ENCODE assay signal across 8 mouse cellular contexts in the genomic region with DNA sequence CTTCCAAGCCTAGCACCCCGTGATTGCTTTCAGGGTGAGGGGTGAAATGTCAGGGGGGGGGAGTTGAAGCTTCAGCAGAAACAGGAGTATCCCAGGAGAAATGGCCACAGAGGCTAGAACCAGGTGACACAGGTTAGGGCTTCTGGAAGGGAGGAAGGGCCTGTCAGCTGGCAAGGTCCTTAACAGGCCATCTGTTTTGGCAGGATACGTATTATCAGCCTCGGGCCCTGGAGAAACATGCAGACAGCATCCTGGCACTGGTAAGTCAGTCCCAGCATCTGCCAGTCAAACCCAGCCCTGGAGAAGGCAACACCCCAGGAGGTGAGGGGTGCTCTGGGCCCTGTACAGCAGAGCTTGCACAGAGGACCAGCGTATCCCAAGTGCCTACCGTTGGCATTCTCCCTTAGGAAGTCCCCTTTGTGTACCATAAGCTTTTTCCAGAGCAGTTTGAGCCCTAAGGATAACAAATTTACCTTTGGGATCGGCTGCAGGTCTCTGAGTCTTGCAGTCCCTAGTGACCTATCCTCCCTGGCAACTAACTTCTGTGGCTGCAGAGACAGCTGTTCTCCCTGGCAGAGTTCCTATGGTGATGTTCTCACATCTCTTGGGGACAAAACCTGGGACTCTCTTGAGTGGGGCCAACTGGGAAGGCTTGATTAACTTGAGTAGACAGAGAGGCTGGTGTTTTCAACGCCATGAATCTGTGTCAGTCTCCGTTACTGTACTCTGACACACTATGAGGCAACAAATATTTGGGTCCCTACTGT. TPM values are rescaled to one million over a fixed set of nuclear protein-coding genes. Genes with fewer than 3 reads are reported as not detected.
A peak's percentile ranks its signal among the peaks of the same experiment; 100 is the strongest.
DNase-seq lines count a peak whose midpoint lies in the region; ATAC-seq and TF ChIP-seq lines count a peak whose summit lies in the region.

No protein-coding gene starts in this region.

- 76% methylated on average over 8 of the region's 8 CpGs for WGBS in embryonic facial prominence, embryonic 10.5 days
- 48% methylated on average over 8 of the region's 8 CpGs for WGBS in heart, postnatal 0 days

- DNase-seq in A20 (ENCODE audit: low read depth, low spot score) (peak; percentile 23), MEL (ENCODE audit: low read depth, low spot score) (peak; percentile 65)
- no peak for DNase-seq in embryonic facial prominence, embryonic 10.5 days (ENCODE audit: low spot score)
- no peak for DNase-seq in heart, postnatal 0 days (ENCODE audit: low spot score)
- DNase-seq in lung, postnatal 36 days = peak; percentile 33
- DNase-seq in layer of hippocampus, postnatal 25 days (ENCODE audit: extremely low spot score in 1 of 2, low spot score in 1 of 2) = no peak
- DNase-seq in testis, postnatal 14 days (ENCODE audit: low spot score) = no peak

- peak overlapping the region; percentile 72 for H3K4me2 ChIP-seq in heart, postnatal 0 days (ENCODE audit: low read depth, low read length)

- no peaks in the 10 kb centered on the region for H3K9me3 ChIP-seq in MEL (replicated peaks; ENCODE audit: insufficient read depth, low read length)
- no peaks in the 10 kb centered on the region for H3K9me3 ChIP-seq in embryonic facial prominence, embryonic 10.5 days
- no peaks in the 10 kb centered on the region for H3K9me3 ChIP-seq in heart, postnatal 0 days (replicated peaks; ENCODE audit: control insufficient read depth, low read length)

- ATAC-seq in heart, postnatal 0 days (ENCODE audit: insufficient read depth, low read depth) = no peak
- ATAC-seq in granulocyte monocyte progenitor cell, adult 5-6 weeks (replicated peaks; ENCODE audit: poor library complexity, severe bottlenecking) = no peak

- H3K4me1 ChIP-seq in MEL (ENCODE audit: control insufficient read depth in 1 of 2, insufficient read depth in 2 of 2, low read length in 2 of 2) = peaks cover 2 to 19% of the 10 kb centered on the region in 2 experiments; a peak in 3 of 4 replicates
- H3K4me1 ChIP-seq in embryonic facial prominence, embryonic 10.5 days = peaks cover 17% of the 10 kb centered on the region
- peaks cover 5% of the 10 kb centered on the region; the same call in 1 of the 2 replicates for H3K4me1 ChIP-seq in heart, postnatal 0 days (ENCODE audit: control insufficient read depth, insufficient read depth)

- peaks cover 18% of the 10 kb centered on the region for H3K79me2 ChIP-seq in MEL (ENCODE audit: control insufficient read depth, insufficient read depth, low read length, poor library complexity)

- TF ChIP-seq POLR2A in MEL (IDR thresholded peaks at IDR 0.05; ENCODE audit: control insufficient read depth in 1 of 2, insufficient read depth in 1 of 2, low read depth in 1 of 2, low read length in 2 of 2, poor library complexity in 1 of 2) = no peak

- no peaks in the 10 kb centered on the region for H3K27me3 ChIP-seq in MEL (ENCODE audit: control insufficient read depth in 1 of 2, insufficient read depth in 2 of 2, low read length in 2 of 2)
- H3K27me3 ChIP-seq in embryonic facial prominence, embryonic 10.5 days (replicated peaks; ENCODE audit: low read depth, poor library complexity, severe bottlenecking) = no peaks in the 10 kb centered on the region
- no peaks in the 10 kb centered on the region for H3K27me3 ChIP-seq in heart, postnatal 0 days (ENCODE audit: control insufficient read depth, insufficient read depth, low read length)

- H3K4me3 ChIP-seq in MEL (ENCODE audit: control insufficient read depth in 1 of 2, insufficient read depth in 1 of 2, low read depth in 2 of 2, low read length in 2 of 2) = peak overlapping the region; percentile 69 to 94
- H3K4me3 ChIP-seq in embryonic facial prominence, embryonic 10.5 days = peak overlapping the region; percentile 83
- H3K4me3 ChIP-seq in heart, postnatal 0 days (ENCODE audit: low read depth, low read length) = peak overlapping the region; percentile 63

- H3K9ac ChIP-seq in MEL (ENCODE audit: control insufficient read depth, low read depth, low read length, poor library complexity, severe bottlenecking) = peak overlapping the region; percentile 87
- peak overlapping the region; percentile 86 for H3K9ac ChIP-seq in heart, postnatal 0 days (replicated peaks; ENCODE audit: low read depth, low read length)

- no peak for TF ChIP-seq RAD21 in MEL (IDR thresholded peaks at IDR 0.05; ENCODE audit: low read depth, low read length)

- H3K27ac ChIP-seq in MEL (ENCODE audit: control insufficient read depth, low read depth, low read length) = peak overlapping the region; percentile 81
- 0 out of 2 replicates have a peak overlapping the region, but pooled peaks have one; percentile 24 for H3K27ac ChIP-seq in embryonic facial prominence, embryonic 10.5 days (replicated peaks)
- H3K27ac ChIP-seq in heart, postnatal 0 days (ENCODE audit: low read depth) = peak overlapping the region; percentile 96; the same call in 1 of the 2 replicates

- peaks cover 0 to 8% of the 10 kb centered on the region in 2 experiments; a peak in 2 of 4 replicates for H3K36me3 ChIP-seq in MEL (ENCODE audit: control insufficient read depth in 1 of 2, insufficient read depth in 2 of 2, low read length in 2 of 2)
- H3K36me3 ChIP-seq in embryonic facial prominence, embryonic 10.5 days (replicated peaks) = peaks cover 41% of the 10 kb centered on the region
- peaks cover 30% of the 10 kb centered on the region for H3K36me3 ChIP-seq in heart, postnatal 0 days (replicated peaks; ENCODE audit: control insufficient read depth, insufficient read depth, low read length)

- no peak for TF ChIP-seq CTCF in MEL (IDR thresholded peaks at IDR 0.05 in 2 of 3, conservative IDR thresholded peaks at IDR 0.05 in 1 of 3; ENCODE audit: control insufficient read depth in 1 of 3, insufficient read depth in 1 of 3, low read depth in 2 of 3, low read length in 3 of 3, poor library complexity in 1 of 3, severe bottlenecking in 1 of 3)
- TF ChIP-seq CTCF in heart, postnatal 0 days (IDR thresholded peaks at IDR 0.05; ENCODE audit: low read depth) = no peak

- peak; percentile 45 to 63; a peak in 3 of 4 replicates for TF ChIP-seq EP300 in MEL (IDR thresholded peaks at IDR 0.05; ENCODE audit: low read depth in 1 of 2, low read length in 2 of 2)
- no peak for TF ChIP-seq EP300 in heart, postnatal 0 days (IDR thresholded peaks at IDR 0.05; ENCODE audit: low read depth)

RNA-seq across cellular contexts. Expression of a gene that starts 1.3 kb away (rescaled TPM):
- total RNA-seq in MEL (2012; rRNA removed) = 86.9 and 126 TPM in 2 replicates
- polyA plus RNA-seq in MEL (2012; ENCODE audit: insufficient read depth in 1 of 2, insufficient read length in 2 of 2, low read depth in 1 of 2, low replicate concordance in 2 of 2, missing spikeins in 1 of 2) = 10 to 100 TPM in 1 of 2 experiments, not detected in 1; 96.1 TPM
- 59.4 and 60.0 TPM in 2 replicates for polyA plus RNA-seq in embryonic facial prominence, embryonic 10.5 days (2016; fragmentation: Nextera tagmentation; extraction: Ambion mirVana)
- total RNA-seq in heart, postnatal 0 days (2014; rRNA removed; ENCODE audit: low replicate concordance) = 74.3 and 131 TPM in 2 replicates
- 73.2 and 74.1 TPM in 2 replicates for polyA plus RNA-seq in heart, postnatal 0 days (2015; fragmentation: Nextera tagmentation; extraction: Ambion mirVana)
- total RNA-seq in granulocyte monocyte progenitor cell, adult 5-6 weeks (2014; fragmentation: Nextera tagmentation) = 26.7 and 33.3 TPM in 2 replicates
- 27.7 and 35.0 TPM in 2 replicates for total RNA-seq in granulocyte monocyte progenitor cell, adult 5-6 weeks (2017)
- total RNA-seq in layer of hippocampus, postnatal 25 days (2021) = 10 to 100 TPM; 97.9 to 98.1 TPM

RNA-seq across cellular contexts. Expression of a gene that starts 4.9 kb away (rescaled TPM):
- 1.4 and 3.0 TPM in 2 replicates for total RNA-seq in MEL (2012; rRNA removed)
- under 1 TPM in 1 of 2 experiments, not detected in 1; 0.88 TPM for polyA plus RNA-seq in MEL (2012; ENCODE audit: insufficient read depth in 1 of 2, insufficient read length in 2 of 2, low read depth in 1 of 2, low replicate concordance in 2 of 2, missing spikeins in 1 of 2)
- 0.51 and 0.62 TPM in 2 replicates for polyA plus RNA-seq in embryonic facial prominence, embryonic 10.5 days (2016; fragmentation: Nextera tagmentation; extraction: Ambion mirVana)
- not detected in 2 replicates for total RNA-seq in heart, postnatal 0 days (2014; rRNA removed; ENCODE audit: low replicate concordance)
- 0.10 TPM in 1 of 2 replicates, not detected in the other for polyA plus RNA-seq in heart, postnatal 0 days (2015; fragmentation: Nextera tagmentation; extraction: Ambion mirVana)
- total RNA-seq in granulocyte monocyte progenitor cell, adult 5-6 weeks (2014; fragmentation: Nextera tagmentation) = not detected in 2 replicates
- total RNA-seq in granulocyte monocyte progenitor cell, adult 5-6 weeks (2017) = not detected in 2 replicates
- not detected for total RNA-seq in layer of hippocampus, postnatal 25 days (2021)

RNA-seq across cellular contexts. Expression of a gene that starts 12.5 kb away (rescaled TPM):
- total RNA-seq in MEL (2012; rRNA removed) = 2.1 and 5.5 TPM in 2 replicates
- 1 to 10 TPM in 1 of 2 experiments, not detected in 1; 4.4 TPM for polyA plus RNA-seq in MEL (2012; ENCODE audit: insufficient read depth in 1 of 2, insufficient read length in 2 of 2, low read depth in 1 of 2, low replicate concordance in 2 of 2, missing spikeins in 1 of 2)
- polyA plus RNA-seq in embryonic facial prominence, embryonic 10.5 days (2016; fragmentation: Nextera tagmentation; extraction: Ambion mirVana) = 1.3 TPM in 1 of 2 replicates, not detected in the other
- 3.8 TPM in 1 of 2 replicates, not detected in the other for total RNA-seq in heart, postnatal 0 days (2014; rRNA removed; ENCODE audit: low replicate concordance)
- polyA plus RNA-seq in heart, postnatal 0 days (2015; fragmentation: Nextera tagmentation; extraction: Ambion mirVana) = 3.0 and 3.3 TPM in 2 replicates
- total RNA-seq in granulocyte monocyte progenitor cell, adult 5-6 weeks (2014; fragmentation: Nextera tagmentation) = not detected in 2 replicates
- total RNA-seq in granulocyte monocyte progenitor cell, adult 5-6 weeks (2017) = not detected in 2 replicates
- total RNA-seq in layer of hippocampus, postnatal 25 days (2021) = 1 to 10 TPM in 1 of 2 experiments, under 1 TPM in 1; 0.80 to 1.2 TPM

RNA-seq across cellular contexts. Expression of a gene that starts 13.6 kb away (rescaled TPM):
- total RNA-seq in MEL (2012; rRNA removed) = 0.23 TPM in 1 of 2 replicates, not detected in the other
- not detected for polyA plus RNA-seq in MEL (2012; ENCODE audit: insufficient read depth in 1 of 2, insufficient read length in 2 of 2, low read depth in 1 of 2, low replicate concordance in 2 of 2, missing spikeins in 1 of 2)
- polyA plus RNA-seq in embryonic facial prominence, embryonic 10.5 days (2016; fragmentation: Nextera tagmentation; extraction: Ambion mirVana) = 0.83 and 1.00 TPM in 2 replicates
- total RNA-seq in heart, postnatal 0 days (2014; rRNA removed; ENCODE audit: low replicate concordance) = 1.6 TPM in 1 of 2 replicates, not detected in the other
- 0.22 and 0.32 TPM in 2 replicates for polyA plus RNA-seq in heart, postnatal 0 days (2015; fragmentation: Nextera tagmentation; extraction: Ambion mirVana)
- not detected in 2 replicates for total RNA-seq in granulocyte monocyte progenitor cell, adult 5-6 weeks (2014; fragmentation: Nextera tagmentation)
- total RNA-seq in granulocyte monocyte progenitor cell, adult 5-6 weeks (2017) = not detected in 2 replicates
- 1 to 10 TPM; 4.1 to 4.3 TPM for total RNA-seq in layer of hippocampus, postnatal 25 days (2021)

RNA-seq across cellular contexts. Expression of a gene that starts 17.7 kb away (rescaled TPM):
- not detected in 2 replicates for total RNA-seq in MEL (2012; rRNA removed)
- not detected for polyA plus RNA-seq in MEL (2012; ENCODE audit: insufficient read depth in 1 of 2, insufficient read length in 2 of 2, low read depth in 1 of 2, low replicate concordance in 2 of 2, missing spikeins in 1 of 2)
- not detected in 2 replicates for polyA plus RNA-seq in embryonic facial prominence, embryonic 10.5 days (2016; fragmentation: Nextera tagmentation; extraction: Ambion mirVana)
- not detected in 2 replicates for total RNA-seq in heart, postnatal 0 days (2014; rRNA removed; ENCODE audit: low replicate concordance)
- polyA plus RNA-seq in heart, postnatal 0 days (2015; fragmentation: Nextera tagmentation; extraction: Ambion mirVana) = 0.25 and 0.26 TPM in 2 replicates
- not detected in 2 replicates for total RNA-seq in granulocyte monocyte progenitor cell, adult 5-6 weeks (2014; fragmentation: Nextera tagmentation)
- total RNA-seq in granulocyte monocyte progenitor cell, adult 5-6 weeks (2017) = not detected in 2 replicates
- total RNA-seq in layer of hippocampus, postnatal 25 days (2021) = not detected

Comparison
In these comparisons a context has a peak if more than half of its experiments do, and no peak if none do; other contexts are left out.
1. DNase-seq: peak in A20 (single experiment), MEL (single experiment) and lung, postnatal 36 days (single experiment); none in embryonic facial prominence, embryonic 10.5 days (single experiment), heart, postnatal 0 days (single experiment), layer of hippocampus, postnatal 25 days (0 of 2) and testis, postnatal 14 days (single experiment).
2. H3K27ac ChIP-seq: peak in every context shown above with its lines; median percentile 96 in heart, postnatal 0 days; 81 in MEL; 24 in embryonic facial prominence, embryonic 10.5 days.
3. Peak in every context shown above with its lines, with median percentiles within 50 percentile points of each other: H3K4me3 ChIP-seq.